Mouse (Mus musculus): ENCODE results near the gene Hsbp1. TPM values are rescaled to one million over a fixed set of nuclear protein-coding genes. Genes with fewer than 3 reads are reported as not detected.

Hsbp1 gene
- polyA plus RNA-seq, 1 experiment from 2014 or later = 272 TPM

- Histone ChIP-seq H3K36me3 (ENCODE audit: control insufficient read depth, insufficient read depth, low read length) (no peaks in the 10 kb centered on the region), H3K9ac (ENCODE audit: low read length) (peak within 1 kb of the TSS; percentile 78), H3K9me3 (ENCODE audit: control insufficient read depth, low read length) (no peaks in the 10 kb centered on the region), H3K27me3 (ENCODE audit: control insufficient read depth, insufficient read depth, low read length) (peaks cover 9% of the 10 kb centered on the region; the same call in 1 of the 2 replicates), H3K4me3 (ENCODE audit: low read depth, low read length) (peak within 1 kb of the TSS; percentile 80), H3K27ac (replicated peaks; ENCODE audit: low read depth, low read length) (no peak within 1 kb of the TSS; the same call in 1 of the 2 replicates), H3K4me1 (ENCODE audit: control insufficient read depth, insufficient read depth, low read length) (peaks cover 5% of the 10 kb centered on the region), H3K4me2 (ENCODE audit: low read depth, severe bottlenecking) (peak within 1 kb of the TSS; percentile 99)
- ATAC-seq (ENCODE audit: insufficient number of reproducible peaks, low FRiP score, low TSS enrichment, low read depth) (peak; percentile 86), DNase-seq (ENCODE audit: low spot score) (peak; percentile 91)
- 3% methylated on average over 39 of the region's 44 CpGs for WGBS
These were observed 50.3 kb downstream of the Hsbp1 start, which contains the start of gene Mlycd for GRCm38 (mm10) chr8:119394524-119395026. Gene Mlycd, plus strand, starts transcription at chr8:119394878.

- peak; percentile 22; the same call in 1 of the 2 replicates for ATAC-seq (ENCODE audit: insufficient number of reproducible peaks, low FRiP score, low TSS enrichment, low read depth)
- 7% methylated on average over 68 of the region's 83 CpGs for WGBS
These were observed 51.0 kb downstream of the Hsbp1 start for GRCm38 (mm10) chr8:119395072-119395950.

More at GRCm38 (mm10) chr8:119395072-119395950, 51.0 kb downstream of the Hsbp1 start:
- Histone ChIP-seq H3K36me3 (ENCODE audit: control insufficient read depth, insufficient read depth, low read length) (no peaks in the 10 kb centered on the region), H3K9me3 (ENCODE audit: control insufficient read depth, low read length) (no peaks in the 10 kb centered on the region), H3K4me1 (ENCODE audit: control insufficient read depth, insufficient read depth, low read length) (peaks cover 5% of the 10 kb centered on the region), H3K9ac (ENCODE audit: low read length) (peak overlapping the region; percentile 78), H3K27ac (replicated peaks; ENCODE audit: low read depth, low read length) (no peak overlapping the region; the same call in 1 of the 2 replicates), H3K27me3 (ENCODE audit: control insufficient read depth, insufficient read depth, low read length) (peaks cover 9% of the 10 kb centered on the region; the same call in 1 of the 2 replicates), H3K4me2 (ENCODE audit: low read depth, severe bottlenecking) (peak overlapping the region; percentile 99), H3K4me3 (ENCODE audit: low read depth, low read length) (peak overlapping the region; percentile 80)
- no peak for DNase-seq (ENCODE audit: low spot score)

Other genes starting within 250 kb of the Hsbp1 start
- gene Mlycd, start 50.4 kb downstream of the Hsbp1 start, polyA plus RNA-seq (2014; fragmentation: Nextera tagmentation; extraction: Ambion mirVana) = 6.9 and 8.3 TPM in 2 replicates
- 0.20 and 0.37 TPM in 2 replicates for gene Osgin1, start 89.6 kb downstream of the Hsbp1 start, polyA plus RNA-seq (2014; fragmentation: Nextera tagmentation; extraction: Ambion mirVana)
- gene Necab2, start 102.2 kb downstream of the Hsbp1 start, polyA plus RNA-seq (2014; fragmentation: Nextera tagmentation; extraction: Ambion mirVana) = 2.8 and 3.2 TPM in 2 replicates
- not detected in 2 replicates for gene Slc38a8, start 157.2 kb downstream of the Hsbp1 start, polyA plus RNA-seq (2014; fragmentation: Nextera tagmentation; extraction: Ambion mirVana)
- gene Mbtps1, start 214.2 kb downstream of the Hsbp1 start, polyA plus RNA-seq (2014; fragmentation: Nextera tagmentation; extraction: Ambion mirVana) = 116 and 126 TPM in 2 replicates
- 30.1 and 33.9 TPM in 2 replicates for gene Hsdl1, start 230.7 kb downstream of the Hsbp1 start, polyA plus RNA-seq (2014; fragmentation: Nextera tagmentation; extraction: Ambion mirVana)
- gene Dnaaf1, start 230.7 kb downstream of the Hsbp1 start, polyA plus RNA-seq (2014; fragmentation: Nextera tagmentation; extraction: Ambion mirVana) = 0.09 TPM in 1 of 2 replicates, not detected in the other

Measured in limb, embryonic 11.5 days (tissue).